Mouse (Mus musculus): ENCODE measurements around the gene Gimap4.

- TF ChIP-seq POLR2A (IDR thresholded peaks at IDR 0.05; ENCODE audit: low read depth, low read length) (no peak), CTCF (conservative IDR thresholded peaks at IDR 0.05; ENCODE audit: insufficient read depth, insufficient read length, low read depth, low read length) (no peak)
Measured at GRCm38 (mm10) chr6:48704146-48704545, 19.8 kb downstream of the Gimap4 start.

All from kidney, adult 2 months (tissue).